Mouse (Mus musculus) forebrain, embryonic 14.5 days (tissue): ENCODE data around the gene Dnttip2. TPM values are rescaled to one million over a fixed set of nuclear protein-coding genes. Genes with fewer than 3 reads are reported as not detected.
A peak's percentile ranks its signal among the peaks of the same experiment; 100 is the strongest.

Source experiments
- ATAC-seq: fragments of 200-750 bp; cut with Nextera tagmentation; 2 replicates; pipeline ENCODE4 v1.8.0; 2017; ENCODE audit warnings: mild to moderate bottlenecking, moderate library complexity
- DNase-seq: peaks from one replicate; pipeline ENCODE4 v3.0.0-alpha.2; 2015; ENCODE audit warnings: low spot score
- H3K27ac ChIP-seq: fragments of 300-500 bp; sonication (generic); 2 replicates; pipeline ENCODE4 v1.5.1; 2014; ENCODE audit warnings: low read depth, mild to moderate bottlenecking, control low read depth, low read length, moderate library complexity
- H3K27me3 ChIP-seq: fragments of 300-500 bp; sonication (generic); replicated peaks from 2 replicates; pipeline ENCODE4 v1.6.1; 2014; ENCODE audit warnings: low read length, control low read depth, mixed read lengths; ENCODE audit not compliant: control insufficient read depth, insufficient read depth
- H3K36me3 ChIP-seq: fragments of 300-500 bp; sonication (generic); 2 replicates; pipeline ENCODE4 v1.6.1; 2014; ENCODE audit warnings: low read length, control low read depth; ENCODE audit not compliant: control insufficient read depth, insufficient read depth
- H3K4me1 ChIP-seq: fragments of 300-500 bp; sonication (generic); 2 replicates; pipeline ENCODE4 v1.6.1; 2014; ENCODE audit warnings: antibody characterized with exemption, low read length, control low read depth; ENCODE audit not compliant: control insufficient read depth, insufficient read depth
- H3K4me2 ChIP-seq: fragments of 300-500 bp; sonication (generic); 2 replicates; pipeline ENCODE4 v1.6.1; 2014; ENCODE audit warnings: mild to moderate bottlenecking, control low read depth, low read length
- H3K4me3 ChIP-seq: fragments of 300-500 bp; sonication (generic); 2 replicates; pipeline ENCODE4 v1.5.1; 2014; ENCODE audit warnings: low read depth, low read length, control low read depth
- H3K9ac ChIP-seq: fragments of 300-500 bp; sonication (generic); 2 replicates; pipeline ENCODE4 v1.6.1; 2014; ENCODE audit warnings: mild to moderate bottlenecking, low read length, control low read depth, moderate library complexity
- H3K9me3 ChIP-seq: fragments of 300-500 bp; sonication (generic); replicated peaks from 2 replicates; pipeline ENCODE4 v1.6.1; 2016; ENCODE audit warnings: low read length, control low read depth, mixed read lengths; ENCODE audit not compliant: control insufficient read depth
- WGBS: fragments of 180-500 bp; shearing (Covaris S2); extraction: QIAGEN DNeasy Blood & Tissue Kit; methylation state at CpG from one replicate; pipeline ENCODE4 v1.1.7; 2014; 5-methylcytosine and 5-hydroxymethylcytosine counted together
- polyA plus RNA-seq: library from polyadenylated mRNA; unstranded; fragments of >200 nt; fragmentation: Nextera tagmentation; extraction: Ambion mirVana; gene quantifications from 2 replicates; pipeline ENCODE4 v1.2.1, GENCODE M21; 2014

Dnttip2 gene
- polyA plus RNA-seq, 1 experiment from 2014 or later = 60.5 TPM

DNA sequence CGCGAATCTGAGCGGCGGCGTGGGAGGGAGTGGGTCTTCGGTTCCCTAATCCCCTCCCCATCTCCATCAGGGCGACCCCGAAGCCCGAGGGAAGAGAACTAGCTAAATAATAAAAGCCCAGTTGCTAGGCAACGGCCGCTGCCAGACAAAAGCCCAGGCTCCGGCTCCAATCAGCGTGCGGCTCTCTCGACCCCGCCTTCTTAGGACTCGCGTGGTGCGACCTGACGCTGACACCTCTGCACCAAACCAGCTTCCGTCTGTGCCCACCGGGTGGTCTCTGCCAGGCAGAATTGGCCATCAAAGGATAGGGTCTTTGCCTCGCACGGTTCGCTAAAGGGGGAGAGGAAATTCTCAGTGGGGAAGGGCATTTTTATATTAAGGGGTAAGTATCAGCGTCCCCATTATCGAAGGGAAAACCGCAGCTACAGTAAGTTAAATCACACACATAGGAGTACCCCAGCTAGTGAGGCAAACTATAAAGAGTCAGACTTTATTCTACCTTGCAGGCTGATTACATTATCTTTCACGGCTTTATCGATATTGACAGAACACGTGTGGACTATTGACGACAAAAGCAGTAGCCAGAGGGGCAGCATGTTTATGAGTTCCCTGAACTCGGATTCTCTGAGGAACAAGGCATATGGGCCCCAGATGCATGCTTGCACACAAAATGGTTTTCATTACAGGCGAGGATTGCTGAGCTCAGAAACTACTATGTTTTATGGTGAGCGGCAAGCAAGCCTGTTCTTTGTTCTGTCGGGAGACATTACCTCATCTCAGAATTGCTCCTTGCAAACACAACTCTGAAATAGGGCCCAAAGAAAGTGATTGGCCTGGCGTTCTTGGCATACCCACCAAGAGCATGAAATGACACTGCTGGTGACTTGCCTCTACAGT lies 20.0 kb downstream of the Dnttip2 start, which contains the start of gene Bcar3:
Bcar3 (plus strand) TSS at position 183 of the 897 bp plus-strand sequence.
- Histone ChIP-seq H3K27me3 (no peaks in the 10 kb centered on the region), H3K9ac (peak within 1 kb of the TSS; percentile 93), H3K4me3 (peak within 1 kb of the TSS; percentile 82), H3K4me2 (peak within 1 kb of the TSS; percentile 75), H3K9me3 (no peaks in the 10 kb centered on the region), H3K27ac (peak within 1 kb of the TSS; percentile 99), H3K4me1 (peaks cover 21% of the 10 kb centered on the region), H3K36me3 (no peaks in the 10 kb centered on the region)
- DNase-seq (peak; percentile 99), ATAC-seq (peak; percentile 90)
- WGBS = 2% methylated on average over 37 of the region's 37 CpGs

- H3K4me1 ChIP-seq = peaks cover 21% of the 10 kb centered on the region
These were observed 21.3 kb downstream of the Dnttip2 start for GRCm38 (mm10) chr3:122295511-122295910.

GRCm38 (mm10) chr3:122296979-122297378 lies 22.8 kb downstream of the Dnttip2 start:
- no peak overlapping the region for H3K9ac ChIP-seq
- H3K27me3 ChIP-seq = no peaks in the 10 kb centered on the region
- no peak overlapping the region for H3K27ac ChIP-seq
- no peak overlapping the region for H3K4me2 ChIP-seq
- H3K4me1 ChIP-seq = peaks cover 21% of the 10 kb centered on the region
- 44% methylated on average over 5 of the region's 5 CpGs for WGBS
- H3K36me3 ChIP-seq = no peaks in the 10 kb centered on the region
- no peaks in the 10 kb centered on the region for H3K9me3 ChIP-seq
- ATAC-seq = no peak
- DNase-seq = peak; percentile 37
- H3K4me3 ChIP-seq = no peak overlapping the region

More at GRCm38 (mm10) chr3:122295511-122295910, 21.3 kb downstream of the Dnttip2 start:
- WGBS = 14% methylated on average over 5 of the region's 5 CpGs
- Histone ChIP-seq H3K36me3 (no peaks in the 10 kb centered on the region), H3K4me3 (no peak overlapping the region), H3K9me3 (no peaks in the 10 kb centered on the region), H3K27ac (peak overlapping the region; percentile 99; the same call in 1 of the 2 replicates), H3K27me3 (no peaks in the 10 kb centered on the region), H3K4me2 (no peak overlapping the region), H3K9ac (no peak overlapping the region)
- no peak for ATAC-seq
- peak; percentile 74 for DNase-seq

DNA sequence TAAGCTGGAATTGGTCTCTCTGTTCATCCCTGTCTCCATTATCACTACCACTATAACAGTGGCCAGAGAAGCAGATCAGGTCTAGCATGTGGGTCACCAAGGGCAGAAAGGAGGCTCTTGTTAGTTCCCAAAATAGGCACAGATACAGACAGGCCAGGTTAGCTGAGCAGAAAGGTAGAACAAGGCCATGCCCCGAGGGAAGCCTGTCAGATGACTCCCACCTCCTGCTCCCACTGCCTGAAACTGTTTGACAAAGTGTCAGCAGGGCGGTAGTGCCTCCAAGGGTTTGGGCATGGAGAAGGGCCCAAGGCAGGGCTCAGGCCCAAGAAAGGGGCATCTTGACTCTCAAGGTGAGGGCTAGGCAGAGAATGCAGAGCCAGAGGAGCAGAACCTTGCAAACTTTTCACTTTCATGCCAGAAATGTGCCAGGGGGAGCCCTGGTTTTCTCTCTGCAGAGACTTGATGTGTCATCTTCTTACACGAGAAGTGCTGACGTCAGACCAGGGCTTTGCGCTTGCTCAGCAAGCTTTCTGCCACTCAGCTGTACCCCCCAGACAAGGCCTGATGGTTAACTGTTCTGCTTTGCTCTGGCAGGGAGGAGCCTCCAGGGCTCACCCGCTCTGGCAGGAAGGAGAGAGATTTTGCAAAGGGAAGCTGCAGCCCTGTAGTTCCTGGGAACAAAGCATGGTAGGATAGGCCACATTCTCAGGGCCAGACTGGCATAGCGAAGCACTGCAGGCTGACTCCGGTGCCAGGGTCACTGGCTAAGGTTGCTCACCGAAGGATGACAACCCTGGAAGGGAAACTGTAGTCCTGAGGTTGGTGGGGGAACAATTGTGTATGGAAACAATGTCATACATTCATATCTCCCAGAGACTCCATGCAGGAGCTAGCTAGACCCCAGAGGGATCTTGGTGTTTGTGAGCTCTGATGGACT lies 27.1 kb downstream of the Dnttip2 start:
- no peak overlapping the region for H3K27ac ChIP-seq
- H3K4me2 ChIP-seq = no peak overlapping the region
- ATAC-seq = no peak; the same call in 1 of the 2 replicates
- H3K9me3 ChIP-seq = no peaks in the 10 kb centered on the region
- H3K4me3 ChIP-seq = no peak overlapping the region
- no peak overlapping the region for H3K9ac ChIP-seq
- DNase-seq = peak; percentile 40
- WGBS = 74% methylated on average over 9 of the region's 9 CpGs
- H3K4me1 ChIP-seq = no peaks in the 10 kb centered on the region
- H3K36me3 ChIP-seq = no peaks in the 10 kb centered on the region
- no peaks in the 10 kb centered on the region for H3K27me3 ChIP-seq

GRCm38 (mm10) chr3:122304560-122304959 lies 30.4 kb downstream of the Dnttip2 start:
- ATAC-seq = no peak
- Histone ChIP-seq H3K4me1 (no peaks in the 10 kb centered on the region), H3K27me3 (no peaks in the 10 kb centered on the region), H3K9me3 (no peaks in the 10 kb centered on the region), H3K36me3 (no peaks in the 10 kb centered on the region), H3K4me2 (no peak overlapping the region), H3K27ac (no peak overlapping the region), H3K9ac (no peak overlapping the region), H3K4me3 (no peak overlapping the region)
- 89% methylated on average over 4 of the region's 4 CpGs for WGBS
- DNase-seq = no peak

DNA sequence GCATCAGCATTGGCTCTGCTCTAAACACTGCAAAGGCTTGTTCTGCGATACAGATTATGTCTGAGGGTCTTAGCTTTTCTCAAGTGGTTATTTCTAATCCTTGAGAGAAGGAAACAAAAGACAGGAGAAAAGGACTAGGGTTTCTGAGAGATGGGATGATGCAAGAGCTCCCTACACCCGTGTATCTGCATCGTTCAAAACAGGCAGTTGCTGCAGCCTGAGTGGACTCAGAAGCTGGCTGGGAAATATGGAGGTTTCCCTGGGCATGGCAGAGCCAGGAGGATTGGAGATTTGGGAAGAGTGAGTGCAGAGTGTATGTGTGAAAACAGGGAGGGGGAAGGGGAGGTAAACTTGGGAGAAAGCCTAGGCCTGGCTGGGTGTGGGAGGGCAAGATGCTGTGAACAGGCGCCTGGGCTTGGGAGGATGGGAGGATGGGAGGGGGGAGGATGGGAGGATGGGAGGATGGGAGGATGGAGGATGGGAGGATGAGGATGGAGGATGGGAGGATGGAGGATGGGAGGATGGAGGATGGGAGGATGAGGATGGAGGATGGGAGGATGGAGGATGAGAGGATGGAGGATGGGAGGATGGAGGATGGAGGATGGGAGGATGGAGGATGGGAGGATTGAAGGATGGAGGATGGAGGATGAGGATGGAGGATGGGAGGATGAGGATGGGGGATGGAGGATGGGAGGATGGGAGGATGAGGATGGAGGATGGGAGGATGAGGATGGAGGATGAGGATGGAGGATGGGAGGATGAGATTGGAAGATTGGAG lies 33.9 kb downstream of the Dnttip2 start:
- Histone ChIP-seq H3K4me2 (no peak overlapping the region), H3K4me3 (no peak overlapping the region), H3K27ac (no peak overlapping the region), H3K4me1 (no peaks in the 10 kb centered on the region), H3K27me3 (no peaks in the 10 kb centered on the region), H3K9ac (no peak overlapping the region), H3K36me3 (no peaks in the 10 kb centered on the region), H3K9me3 (no peaks in the 10 kb centered on the region)
- ATAC-seq = no peak
- no peak for DNase-seq
- 51% methylated on average over 4 of the region's 4 CpGs for WGBS

- WGBS = 38% methylated on average over 6 of the region's 6 CpGs
- no peaks in the 10 kb centered on the region for H3K4me1 ChIP-seq
- DNase-seq (no peak), ATAC-seq (no peak)
- H3K4me3 ChIP-seq = no peak overlapping the region
- H3K9ac ChIP-seq = no peak overlapping the region
- H3K36me3 ChIP-seq = no peaks in the 10 kb centered on the region
- H3K27me3 ChIP-seq = no peaks in the 10 kb centered on the region
- H3K9me3 ChIP-seq = no peaks in the 10 kb centered on the region
- no peak overlapping the region for H3K27ac ChIP-seq
- H3K4me2 ChIP-seq = no peak overlapping the region
These were observed 34.8 kb downstream of the Dnttip2 start for GRCm38 (mm10) chr3:122308981-122309380.

- ATAC-seq (peak; percentile 30), DNase-seq (peak; percentile 84)
- 12% methylated on average over 2 of the region's 2 CpGs for WGBS
- no peak overlapping the region for H3K4me2 ChIP-seq
- H3K27ac ChIP-seq = no peak overlapping the region
- no peaks in the 10 kb centered on the region for H3K9me3 ChIP-seq
- no peaks in the 10 kb centered on the region for H3K27me3 ChIP-seq
- no peaks in the 10 kb centered on the region for H3K36me3 ChIP-seq
- no peak overlapping the region for H3K4me3 ChIP-seq
- no peak overlapping the region for H3K9ac ChIP-seq
- no peaks in the 10 kb centered on the region for H3K4me1 ChIP-seq
These were observed 37.9 kb downstream of the Dnttip2 start for GRCm38 (mm10) chr3:122312078-122312477.
